Mouse (Mus musculus): ENCODE data around the gene Arsa.

DNA sequence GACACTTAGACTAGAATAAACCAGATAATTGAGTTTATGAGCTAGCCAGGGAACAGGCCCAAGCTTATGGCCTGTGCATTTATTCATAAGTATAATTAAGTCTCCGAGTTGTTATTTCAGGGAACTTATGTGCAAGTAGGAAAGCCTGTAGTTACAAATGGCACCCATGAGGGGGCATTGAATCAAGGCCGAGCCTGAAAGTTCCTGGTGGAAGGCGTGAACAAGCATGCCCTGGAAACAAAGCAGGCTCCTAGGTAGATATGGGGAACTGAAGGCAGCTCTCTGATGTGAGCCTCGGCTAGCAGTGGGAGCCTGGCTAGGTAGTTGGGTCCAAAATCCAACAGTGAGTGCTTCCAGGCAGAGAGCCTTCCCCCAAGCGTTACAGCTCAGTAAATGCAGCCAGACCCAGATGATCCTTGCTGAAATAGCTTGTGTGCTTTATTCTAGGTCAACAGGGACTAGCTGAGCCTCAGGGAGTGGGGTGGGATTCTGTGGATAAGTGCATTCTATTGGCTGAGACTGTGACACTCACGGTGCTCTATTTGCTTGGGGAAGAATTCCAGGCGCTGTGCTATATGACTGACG is 34.6 kb downstream of the Arsa start:
- TF ChIP-seq CTCF (IDR thresholded peaks at IDR 0.05; ENCODE audit: borderline replicate concordance, control insufficient read depth, extremely low read depth, insufficient read depth, low read length, poor library complexity) (no peak), POLR2A (IDR thresholded peaks at IDR 0.05; ENCODE audit: control insufficient read depth, extremely low read depth, insufficient read depth, low read length, poor library complexity) (no peak)

Data from thymus, adult 2 months (tissue).